Mouse (Mus musculus): ENCODE results near the gene Nudc.
"Not testable (repeated sequence)": the region's sequence is repeated elsewhere in the genome, so short reads cannot be mapped to it uniquely, and the experiment has no call there.

The Nudc gene

GRCm38 (mm10) chr4:133536652-133537051 is 9.1 kb downstream of the Nudc start:
- DNase-seq (ENCODE audit: low spot score in 2 of 2), result no peak

GRCm38 (mm10) chr4:133536081-133536480 is 9.7 kb downstream of the Nudc start:
- no peak for DNase-seq (ENCODE audit: low spot score in 2 of 2)

GRCm38 (mm10) chr4:133532777-133533176 is 13.0 kb downstream of the Nudc start:
- no peak for DNase-seq (ENCODE audit: low spot score in 2 of 2)

GRCm38 (mm10) chr4:133527788-133528187 is 18.0 kb downstream of the Nudc start:
- no peak for DNase-seq (ENCODE audit: low spot score in 2 of 2)

- no peak for DNase-seq (ENCODE audit: low spot score in 2 of 2)
Observed at GRCm38 (mm10) chr4:133521502-133521901, 24.3 kb downstream of the Nudc start.

GRCm38 (mm10) chr4:133519369-133519665 is 26.5 kb downstream of the Nudc start:
- no peak for DNase-seq (ENCODE audit: low spot score in 2 of 2)

GRCm38 (mm10) chr4:133518601-133519368 is 27.0 kb downstream of the Nudc start, which contains the start of gene Kdf1:
Gene Kdf1 (plus strand): TSS chr4:133518963.
- DNase-seq (ENCODE audit: low spot score in 2 of 2), result no peak

GRCm38 (mm10) chr4:133512972-133513371 is 32.8 kb downstream of the Nudc start:
- DNase-seq (ENCODE audit: low spot score in 2 of 2), result peak in 1 of 2 experiments; percentile 85

GRCm38 (mm10) chr4:133512511-133512910 is 33.3 kb downstream of the Nudc start:
- not testable (repeated sequence) for DNase-seq (ENCODE audit: low spot score in 2 of 2)

- DNase-seq (ENCODE audit: low spot score in 2 of 2), result peak in 1 of 2 experiments; percentile 41
Observed at GRCm38 (mm10) chr4:133511050-133511449, 34.7 kb downstream of the Nudc start.

- peak in 1 of 2 experiments; percentile 59 for DNase-seq (ENCODE audit: low spot score in 2 of 2)
Observed at GRCm38 (mm10) chr4:133508990-133509389, 36.8 kb downstream of the Nudc start.

- DNase-seq (ENCODE audit: low spot score in 2 of 2), result no peak
Observed at GRCm38 (mm10) chr4:133506573-133506972, 39.2 kb downstream of the Nudc start.

GRCm38 (mm10) chr4:133504755-133505485 is 40.9 kb downstream of the Nudc start:
- DNase-seq (ENCODE audit: low spot score in 2 of 2), result no peak

GRCm38 (mm10) chr4:133504300-133504699 is 41.5 kb downstream of the Nudc start:
- DNase-seq (ENCODE audit: low spot score in 2 of 2), result no peak

- DNase-seq (ENCODE audit: low spot score in 2 of 2), result peak in 1 of 2 experiments; percentile 27
Observed at GRCm38 (mm10) chr4:133501514-133501913, 44.3 kb downstream of the Nudc start.

GRCm38 (mm10) chr4:133498160-133498724 is 47.6 kb downstream of the Nudc start, which contains the start of gene Trnp1:
Gene Trnp1 (minus strand): TSS chr4:133498550.
- DNase-seq (ENCODE audit: low spot score in 2 of 2), result peak; percentile 76 to 89

GRCm38 (mm10) chr4:133497461-133498159 is 48.2 kb downstream of the Nudc start:
- no peak for DNase-seq (ENCODE audit: low spot score in 2 of 2)

- DNase-seq (ENCODE audit: low spot score in 2 of 2), result no peak
Observed at GRCm38 (mm10) chr4:133496738-133497445, 48.9 kb downstream of the Nudc start.

GRCm38 (mm10) chr4:133495711-133496110 is 50.1 kb downstream of the Nudc start:
- no peak for DNase-seq (ENCODE audit: low spot score in 2 of 2)

- DNase-seq (ENCODE audit: low spot score in 2 of 2), result no peak
Observed at GRCm38 (mm10) chr4:133494867-133495266, 50.9 kb downstream of the Nudc start.

- peak in 1 of 2 experiments; percentile 87 for DNase-seq (ENCODE audit: low spot score in 2 of 2)
Observed at GRCm38 (mm10) chr4:133494432-133494831, 51.4 kb downstream of the Nudc start.

Measured in left cerebral cortex, adult 9 months (tissue).